In genomic region chr5:73993538-73993937, GRCm38 (mm10) we compare ENCODE assay signal across 8 mouse cellular contexts.
DNase-seq lines count a peak whose midpoint lies in the region; ATAC-seq and TF ChIP-seq lines count a peak whose summit lies in the region.

No protein-coding gene starts in this region.

- no peak overlapping the region for H3K9ac ChIP-seq in stomach, postnatal 0 days (ENCODE audit: low read length)

- H3K4me1 ChIP-seq in stomach, postnatal 0 days (replicated peaks; ENCODE audit: control insufficient read depth, insufficient read depth): no peaks in the 10 kb centered on the region

- DNase-seq in cerebellum, adult 9-10 months: peak; percentile 58
- DNase-seq in cerebellum, postnatal 4 days (ENCODE audit: low spot score in 2 of 2): no peak
- DNase-seq in retina, embryonic 14.5 days (ENCODE audit: low spot score): peak; percentile 17
- DNase-seq in retina, postnatal 1 day: no peak
- DNase-seq in induced T-regulatory cell, adult 2 months (ENCODE audit: low read depth): peak; percentile 26
- peak; percentile 33 for DNase-seq in stomach, postnatal 0 days (ENCODE audit: low spot score)
- DNase-seq in urinary bladder, postnatal 10 days (ENCODE audit: low spot score): no peak
- no peak for DNase-seq in left cerebral cortex, adult 11 months (ENCODE audit: low spot score)

- no peaks in the 10 kb centered on the region for H3K36me3 ChIP-seq in stomach, postnatal 0 days (ENCODE audit: control insufficient read depth, insufficient read depth, low read length)

- H3K4me3 ChIP-seq in stomach, postnatal 0 days (ENCODE audit: low read depth, low read length): no peak overlapping the region

- no peak overlapping the region for H3K27ac ChIP-seq in stomach, postnatal 0 days (replicated peaks)

- TF ChIP-seq EP300 in stomach, postnatal 0 days (optimal IDR thresholded peaks at IDR 0.05): no peak

- H3K27me3 ChIP-seq in stomach, postnatal 0 days (ENCODE audit: control insufficient read depth, insufficient read depth, low read length): no peaks in the 10 kb centered on the region

- no peaks in the 10 kb centered on the region for H3K9me3 ChIP-seq in stomach, postnatal 0 days (ENCODE audit: control insufficient read depth, low read length)

- ATAC-seq in stomach, postnatal 0 days (ENCODE audit: low FRiP score, low TSS enrichment): peak; percentile 76; the same call in 1 of the 2 replicates

- peak; percentile 77 for TF ChIP-seq CTCF in stomach, postnatal 0 days (IDR thresholded peaks at IDR 0.05; ENCODE audit: low read depth)

- no peak overlapping the region for H3K4me2 ChIP-seq in stomach, postnatal 0 days (replicated peaks; ENCODE audit: low read depth)

- WGBS in stomach, postnatal 0 days: 76% methylated on average over 4 of the region's 4 CpGs

Comparison
In these comparisons a context has a peak if more than half of its experiments do, and no peak if none do; other contexts are left out.
1. DNase-seq: peak in cerebellum, adult 9-10 months (single experiment), retina, embryonic 14.5 days (single experiment), induced T-regulatory cell, adult 2 months (single experiment) and stomach, postnatal 0 days (single experiment); none in cerebellum, postnatal 4 days (0 of 2), retina, postnatal 1 day (single experiment), urinary bladder, postnatal 10 days (single experiment) and left cerebral cortex, adult 11 months (single experiment).